Mouse (Mus musculus) mouse trophoblast stem cell (cell line): ENCODE data around the gene Gpr152.

Source experiments
- in situ Hi-C, 2 experiments: fragments of 300-500 bp; cut with MseI, MboI; formaldehyde crosslinking; loops; 2 replicates in 1 of 2; 3 replicates in 1 of 2; pipeline ENCODE4 v1.15.1; 2025

Gpr152 gene

DNA sequence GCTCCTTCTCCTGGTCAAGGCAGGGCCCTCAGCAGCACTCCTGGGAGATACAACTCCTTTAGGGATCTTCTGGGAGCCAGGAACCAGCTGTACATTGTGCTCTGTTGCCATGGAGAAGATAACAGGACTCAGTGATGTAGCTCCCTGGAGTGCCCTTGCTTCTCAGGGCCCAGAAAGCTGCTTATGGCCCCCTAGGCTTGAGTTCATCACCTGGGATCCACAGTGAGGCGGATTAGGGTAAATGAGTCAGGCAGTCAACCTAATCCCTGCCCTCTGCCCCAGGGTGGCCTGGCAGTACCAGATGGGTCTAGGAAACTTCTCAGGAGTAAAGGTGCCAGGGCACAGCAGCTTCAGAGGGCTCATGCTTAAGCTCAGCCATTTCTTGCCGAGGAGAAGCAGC is at the start of gene Gpr152:
Gene Gpr152 (plus strand): TSS at position 342 of the 400 bp plus-strand sequence.
- in situ Hi-C loops, result no loop called here

- in situ Hi-C loops, result no loop called here
These were observed 49.1 kb upstream of the Gpr152 start for GRCm38 (mm10) chr19:4090446-4090845.

DNA sequence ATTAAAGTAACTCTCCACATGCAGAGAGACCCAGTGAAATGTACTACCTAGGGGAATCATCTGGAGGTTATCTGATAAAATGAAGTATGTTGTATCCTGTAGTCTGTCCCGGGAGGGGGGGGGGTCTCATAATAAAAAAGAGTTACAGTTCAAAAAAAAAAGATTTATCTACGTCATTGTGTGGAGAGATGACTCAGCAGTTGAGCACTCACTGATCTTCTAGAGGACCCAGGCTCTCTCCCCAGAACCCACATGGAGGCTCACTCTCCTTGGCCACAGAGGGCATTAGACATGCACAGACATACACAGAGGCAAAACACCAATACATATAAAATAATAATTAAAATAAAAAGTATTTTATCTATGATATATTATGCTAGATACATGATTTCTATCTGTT is 48.2 kb upstream of the Gpr152 start:
- in situ Hi-C loops, result no loop called here

DNA sequence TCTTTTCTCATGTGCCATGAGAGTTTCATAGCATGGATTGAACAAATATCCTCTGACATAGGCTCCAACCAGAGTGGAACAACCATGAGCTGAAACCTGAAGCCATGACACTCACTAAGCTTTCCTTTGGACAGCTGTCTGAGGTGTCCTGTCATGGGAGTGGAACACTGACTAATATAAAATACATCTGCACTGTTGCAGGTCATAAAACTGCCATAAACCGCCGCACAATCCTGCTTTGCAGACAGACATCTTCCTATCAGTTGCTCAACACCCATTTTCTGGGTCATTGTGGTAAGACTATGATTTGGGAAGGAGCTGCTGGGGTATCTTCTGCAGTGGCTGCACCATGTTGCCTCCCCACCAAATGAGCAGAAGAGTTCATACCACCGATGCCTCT is 46.8 kb upstream of the Gpr152 start:
- in situ Hi-C loops, result no loop called here

DNA sequence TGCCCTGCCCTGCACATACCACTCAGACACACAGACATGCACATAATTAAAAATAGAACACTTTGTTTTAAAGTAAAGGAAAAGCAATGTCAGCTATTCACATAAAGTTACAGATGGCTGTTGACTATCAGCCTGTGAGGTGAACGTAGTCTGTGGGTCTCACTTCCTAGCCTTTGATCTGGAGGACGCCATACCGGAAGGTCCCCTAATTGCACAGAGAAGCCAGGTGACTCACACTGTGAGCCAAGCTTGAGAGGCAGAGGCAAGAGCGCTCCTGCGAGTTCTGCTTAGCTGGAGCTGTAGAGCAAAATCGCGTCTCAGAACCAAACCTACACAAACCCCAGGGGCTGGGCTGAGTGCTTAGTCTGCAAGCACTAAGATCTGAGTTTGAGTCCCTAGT is 45.8 kb upstream of the Gpr152 start:
- in situ Hi-C loops, result no loop called here

- in situ Hi-C loops, result no loop called here
These were observed 45.2 kb upstream of the Gpr152 start for GRCm38 (mm10) chr19:4094348-4094747.

DNA sequence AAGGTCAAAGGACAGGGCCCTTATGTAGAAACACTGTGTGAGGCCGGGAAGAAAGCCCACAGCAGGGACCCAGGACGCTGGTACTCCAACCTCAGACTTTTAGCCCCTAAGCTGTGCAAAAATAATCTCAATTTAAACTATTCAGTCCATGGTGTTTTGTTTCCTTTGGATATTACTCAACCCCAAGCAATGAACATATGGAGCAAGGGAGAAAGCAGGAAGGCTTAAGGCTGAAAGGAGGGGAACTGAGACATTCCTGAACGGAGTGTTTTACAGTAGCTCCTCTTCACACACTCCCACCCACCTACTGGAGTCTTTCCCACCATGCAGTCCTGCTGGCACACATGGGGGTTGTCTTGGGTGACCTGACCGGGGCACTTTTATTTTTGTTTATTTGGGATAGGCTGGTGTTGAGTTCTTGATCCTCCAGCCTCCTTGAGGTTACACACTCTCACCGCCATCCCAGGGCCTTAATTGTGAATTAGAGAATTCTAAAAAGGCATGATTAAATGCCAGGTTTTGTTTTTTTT is 44.7 kb upstream of the Gpr152 start:
- in situ Hi-C loops, result no loop called here

DNA sequence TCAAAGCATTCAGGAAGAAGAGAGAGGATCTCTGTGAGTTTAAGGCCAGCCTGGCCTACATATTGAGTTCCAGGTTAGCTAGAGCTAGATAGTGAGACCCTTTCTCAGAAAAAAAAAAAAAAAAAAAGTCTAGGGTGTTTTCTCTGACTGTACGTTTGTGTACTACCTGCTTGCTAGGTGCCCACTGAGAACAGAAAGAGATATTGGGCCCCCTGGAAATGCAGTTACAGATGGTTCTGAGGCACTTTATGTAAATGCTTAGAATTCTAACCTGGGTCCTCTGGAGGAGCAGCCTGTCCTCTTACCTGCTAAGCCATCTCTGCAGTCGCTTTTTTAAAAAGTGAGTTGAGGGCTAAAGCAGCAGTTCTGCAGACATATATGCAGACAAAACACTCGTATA is 43.8 kb upstream of the Gpr152 start:
- in situ Hi-C loops, result no loop called here

GRCm38 (mm10) chr19:4096642-4097440 is 42.7 kb upstream of the Gpr152 start, which contains the start of gene Cdk2ap2:
Cdk2ap2 (plus strand) TSS chr19:4097182.
- in situ Hi-C loops, result no loop called here

- in situ Hi-C loops, result no loop called here
These were observed 42.2 kb upstream of the Gpr152 start for GRCm38 (mm10) chr19:4097441-4097825.

GRCm38 (mm10) chr19:4098426-4098825 is 41.2 kb upstream of the Gpr152 start:
- in situ Hi-C loops, result no loop called here

- in situ Hi-C loops, result no loop called here
These were observed 40.5 kb upstream of the Gpr152 start for GRCm38 (mm10) chr19:4099056-4099455.

GRCm38 (mm10) chr19:4099837-4100717 is 39.5 kb upstream of the Gpr152 start, which contains the start of gene Pitpnm1:
Pitpnm1 (plus strand) TSS chr19:4099998.
- in situ Hi-C loops, result no loop called here

DNA sequence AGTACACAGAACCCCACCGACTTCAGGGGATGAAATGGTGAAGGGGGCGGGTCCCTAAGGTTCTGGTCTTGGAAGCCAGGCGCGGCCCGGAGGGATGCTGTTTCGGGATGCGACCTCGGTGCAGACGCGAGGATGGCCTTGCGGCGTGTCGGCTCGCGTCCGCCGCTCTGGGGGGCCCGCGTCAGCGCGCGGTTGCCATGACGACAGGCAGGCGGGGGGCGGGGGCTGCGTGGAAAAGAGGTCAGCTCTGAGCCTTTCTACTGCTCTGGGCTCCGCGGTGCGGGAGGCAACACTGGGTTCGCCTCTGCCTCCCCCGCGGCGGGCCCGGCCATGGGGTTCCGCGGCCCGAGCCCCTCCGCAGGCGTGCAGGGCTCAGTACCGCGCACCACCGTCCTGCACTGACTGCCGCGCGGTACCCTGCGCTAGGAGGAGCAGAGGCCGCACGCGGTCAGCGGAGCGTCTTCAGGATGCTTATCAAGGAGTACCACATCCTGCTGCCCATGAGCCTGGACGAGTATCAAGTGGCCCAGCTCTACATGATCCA is 38.8 kb upstream of the Gpr152 start:
- in situ Hi-C loops, result no loop called here

- in situ Hi-C loops, result no loop called here
These were observed 38.1 kb upstream of the Gpr152 start for GRCm38 (mm10) chr19:4101466-4101865.

DNA sequence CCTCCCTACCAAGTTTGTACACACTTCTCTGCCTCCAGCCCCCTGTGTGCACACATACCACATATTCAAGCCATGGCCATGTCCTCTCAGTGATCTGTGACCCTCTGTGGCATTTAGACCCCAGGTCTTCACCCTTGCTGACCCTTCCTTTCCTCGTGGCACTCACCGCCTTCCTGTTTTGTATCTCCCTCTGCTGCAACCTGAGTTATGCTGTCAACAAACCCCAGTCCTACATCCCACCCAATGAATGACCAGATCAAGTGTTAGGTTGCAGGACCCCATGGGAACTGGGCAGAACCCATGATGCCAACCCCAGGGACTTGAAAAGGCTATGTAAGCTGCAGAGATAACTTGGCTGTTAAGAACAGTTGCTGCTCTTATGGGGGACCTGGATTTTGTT is 37.5 kb upstream of the Gpr152 start:
- in situ Hi-C loops, result no loop called here

DNA sequence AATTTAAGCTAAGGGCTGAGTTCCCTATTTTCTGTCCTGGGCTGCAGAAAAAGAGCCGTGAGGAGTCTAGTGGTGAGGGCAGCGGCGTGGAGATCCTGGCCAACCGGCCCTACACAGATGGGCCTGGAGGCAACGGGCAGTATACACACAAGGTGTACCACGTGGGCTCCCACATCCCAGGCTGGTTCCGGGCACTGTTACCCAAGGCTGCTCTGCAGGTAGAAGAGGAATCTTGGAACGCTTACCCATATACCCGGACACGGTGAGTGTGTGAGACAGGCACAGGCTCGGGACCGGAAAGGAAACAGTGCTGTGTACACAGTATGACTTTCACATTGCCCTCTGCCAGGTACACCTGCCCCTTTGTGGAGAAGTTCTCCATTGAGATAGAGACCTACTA is 37.0 kb upstream of the Gpr152 start:
- in situ Hi-C loops, result no loop called here

DNA sequence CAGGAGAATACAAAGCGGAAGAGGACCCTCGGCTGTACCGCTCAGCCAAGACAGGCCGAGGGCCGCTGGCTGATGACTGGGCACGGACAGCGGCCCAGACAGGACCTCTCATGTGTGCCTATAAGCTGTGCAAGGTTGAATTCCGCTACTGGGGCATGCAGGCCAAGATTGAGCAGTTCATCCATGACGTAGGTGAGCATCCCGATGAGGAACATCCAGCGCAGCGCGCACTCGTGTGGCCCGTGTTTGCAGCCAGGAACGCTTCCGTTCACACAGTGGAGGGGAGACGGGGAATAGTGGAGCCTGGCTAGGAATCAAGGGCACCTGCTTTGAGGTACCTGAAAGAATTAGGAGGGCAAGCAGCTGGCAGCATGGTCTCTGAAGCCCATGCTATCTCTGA is 36.3 kb upstream of the Gpr152 start:
- in situ Hi-C loops, result no loop called here

- in situ Hi-C loops, result no loop called here
These were observed 35.8 kb upstream of the Gpr152 start for GRCm38 (mm10) chr19:4103792-4104191.

DNA sequence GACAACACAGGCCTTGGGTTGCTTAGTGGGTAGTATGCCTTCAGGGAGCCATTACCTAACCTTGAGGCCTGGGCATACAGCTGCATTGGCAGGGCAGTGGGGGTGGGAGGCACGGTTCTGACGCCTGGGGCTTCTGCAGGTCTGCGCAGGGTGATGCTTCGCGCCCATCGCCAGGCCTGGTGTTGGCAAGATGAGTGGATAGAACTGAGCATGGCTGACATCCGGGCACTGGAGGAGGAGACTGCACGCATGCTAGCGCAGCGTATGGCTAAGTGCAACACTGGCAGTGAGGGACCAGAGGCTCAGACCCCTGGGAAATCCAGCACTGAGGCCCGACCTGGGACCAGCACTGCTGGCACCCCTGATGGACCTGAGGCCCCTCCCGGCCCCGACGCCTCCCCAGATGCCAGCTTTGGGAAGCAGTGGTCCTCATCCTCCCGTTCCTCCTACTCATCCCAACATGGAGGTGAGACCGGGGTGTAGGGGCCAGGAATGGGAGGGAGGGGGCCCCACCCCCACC is 34.9 kb upstream of the Gpr152 start:
- in situ Hi-C loops, result no loop called here

DNA sequence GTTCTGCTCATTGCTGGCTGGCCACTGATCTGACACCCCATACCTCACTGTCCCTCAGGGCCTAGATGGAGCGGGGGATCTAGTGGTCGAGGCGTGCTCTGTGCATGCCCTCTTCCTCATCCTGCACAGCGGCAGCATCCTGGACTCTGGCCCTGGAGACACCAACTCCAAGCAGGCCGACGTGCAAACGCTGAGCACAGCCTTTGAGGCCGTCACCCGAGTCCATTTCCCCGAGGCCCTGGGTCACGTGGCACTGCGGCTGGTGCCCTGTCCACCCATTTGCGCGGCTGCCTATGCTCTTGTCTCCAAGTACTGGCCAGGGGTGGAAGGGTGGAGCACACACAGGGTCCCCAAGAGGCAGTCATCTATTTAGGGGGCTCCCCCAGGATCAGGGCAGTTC is 32.9 kb upstream of the Gpr152 start:
- in situ Hi-C loops, result no loop called here

- in situ Hi-C loops, result no loop called here
These were observed 31.1 kb upstream of the Gpr152 start for GRCm38 (mm10) chr19:4108535-4108934.
